Mouse (Mus musculus) limb, embryonic 14.5 days (tissue): Measurements from ENCODE around the gene Ube4b. TPM values are rescaled to one million over a fixed set of nuclear protein-coding genes. Genes with fewer than 3 reads are reported as not detected.
A peak's percentile ranks its signal among the peaks of the same experiment; 100 is the strongest.

Experiments used
- ATAC-seq: fragments of 200-750 bp; cut with Nextera tagmentation; 2 replicates; pipeline ENCODE4 v1.8.0; 2017; ENCODE audit warnings: low read depth, moderate number of reproducible peaks, moderate TSS enrichment; ENCODE audit not compliant: low FRiP score
- DNase-seq: peaks from one replicate; pipeline ENCODE4 v3.0.0-alpha.2; 2015; ENCODE audit warnings: low spot score
- H3K27ac ChIP-seq: fragments of 300-500 bp; sonication (generic); replicated peaks from 2 replicates; pipeline ENCODE4 v1.5.1; 2014; ENCODE audit warnings: low read depth, mild to moderate bottlenecking, low read length, moderate library complexity, mixed read lengths
- H3K27me3 ChIP-seq: fragments of 300-500 bp; sonication (generic); 2 replicates; pipeline ENCODE4 v1.6.1; 2014; ENCODE audit warnings: low read length, mixed read lengths; ENCODE audit not compliant: control insufficient read depth, insufficient read depth
- H3K36me3 ChIP-seq: fragments of 300-500 bp; sonication (generic); 2 replicates; pipeline ENCODE4 v1.6.1; 2014; ENCODE audit warnings: mild to moderate bottlenecking, low read length, moderate library complexity, mixed read lengths; ENCODE audit not compliant: control insufficient read depth, insufficient read depth
- H3K4me1 ChIP-seq: fragments of 300-500 bp; sonication (generic); 2 replicates; pipeline ENCODE4 v1.6.1; 2014; ENCODE audit warnings: antibody characterized with exemption, low read length, mixed read lengths; ENCODE audit not compliant: control insufficient read depth, insufficient read depth
- H3K4me2 ChIP-seq: fragments of 300-500 bp; sonication (generic); replicated peaks from 2 replicates; pipeline ENCODE4 v1.6.1; 2014; ENCODE audit warnings: low read depth, mild to moderate bottlenecking, low read length, moderate library complexity; ENCODE audit not compliant: severe bottlenecking
- H3K4me3 ChIP-seq: fragments of 300-500 bp; sonication (generic); replicated peaks from 2 replicates; pipeline ENCODE4 v1.5.1; 2014; ENCODE audit warnings: low read length
- H3K9ac ChIP-seq: fragments of 300-500 bp; sonication (generic); 2 replicates; pipeline ENCODE4 v1.6.1; 2014; ENCODE audit warnings: mild to moderate bottlenecking, low read depth, low read length, moderate library complexity; ENCODE audit not compliant: severe bottlenecking
- H3K9me3 ChIP-seq: fragments of 300-500 bp; sonication (generic); 2 replicates; pipeline ENCODE4 v1.6.1; 2016; ENCODE audit warnings: low read length; ENCODE audit not compliant: control insufficient read depth
- POLR2A ChIP-seq: fragments of 200-500 bp; IDR thresholded peaks from 2 replicates; pipeline ENCODE4 v1.8.0; 2012; ENCODE audit warnings: inconsistent platforms, mild to moderate bottlenecking, moderate library complexity, borderline replicate concordance; ENCODE audit not compliant: insufficient read depth, insufficient read length; ENCODE audit errors: extremely low read depth
- WGBS: fragments of 180-500 bp; shearing (Covaris S2); extraction: QIAGEN DNeasy Blood & Tissue Kit; methylation state at CpG from one replicate; pipeline ENCODE4 v1.1.7; 2014; 5-methylcytosine and 5-hydroxymethylcytosine counted together
- polyA plus RNA-seq, 2 experiments: library from polyadenylated mRNA; depleted of rRNA in 1 of 2; stranded (reverse) in 1 of 2; unstranded in 1 of 2; fragments of >200 nt; fragmentation: Nextera tagmentation in 1 of 2; extraction: Ambion mirVana in 1 of 2; gene quantifications; 2 replicates each; pipeline versions ENCODE4 v1.2.1 to v1.2.3; 2012 to 2014

Ube4b gene
- polyA plus RNA-seq, 2 experiments: 39.8 to 82.1 TPM

GRCm38 (mm10) chr4:149365702-149366370, 60.7 kb downstream of the Ube4b start:
- ATAC-seq: no peak
- H3K4me3 ChIP-seq: no peak overlapping the region
- H3K27me3 ChIP-seq: no peaks in the 10 kb centered on the region
- H3K27ac ChIP-seq: 0 out of 2 replicates have a peak overlapping the region, but pooled peaks have one; percentile 26
- H3K9me3 ChIP-seq: no peaks in the 10 kb centered on the region
- H3K4me2 ChIP-seq: no peak overlapping the region
- no peaks in the 10 kb centered on the region for H3K4me1 ChIP-seq
- peaks cover 90% of the 10 kb centered on the region for H3K36me3 ChIP-seq
- WGBS: 72% methylated on average over 12 of the region's 12 CpGs
- TF ChIP-seq POLR2A: no peak
- no peak overlapping the region for H3K9ac ChIP-seq
- no peak for DNase-seq

- no peak overlapping the region for H3K27ac ChIP-seq
- H3K4me2 ChIP-seq: no peak overlapping the region
- H3K4me3 ChIP-seq: no peak overlapping the region
- DNase-seq (no peak), ATAC-seq (no peak)
- H3K4me1 ChIP-seq: no peaks in the 10 kb centered on the region
- H3K9me3 ChIP-seq: no peaks in the 10 kb centered on the region
- no peak overlapping the region for H3K9ac ChIP-seq
- no peak for TF ChIP-seq POLR2A
- no peaks in the 10 kb centered on the region for H3K27me3 ChIP-seq
- WGBS: 86% methylated on average over 5 of the region's 5 CpGs
- peaks cover 92% of the 10 kb centered on the region for H3K36me3 ChIP-seq
These were observed 61.7 kb downstream of the Ube4b start for GRCm38 (mm10) chr4:149364896-149365295.

DNA sequence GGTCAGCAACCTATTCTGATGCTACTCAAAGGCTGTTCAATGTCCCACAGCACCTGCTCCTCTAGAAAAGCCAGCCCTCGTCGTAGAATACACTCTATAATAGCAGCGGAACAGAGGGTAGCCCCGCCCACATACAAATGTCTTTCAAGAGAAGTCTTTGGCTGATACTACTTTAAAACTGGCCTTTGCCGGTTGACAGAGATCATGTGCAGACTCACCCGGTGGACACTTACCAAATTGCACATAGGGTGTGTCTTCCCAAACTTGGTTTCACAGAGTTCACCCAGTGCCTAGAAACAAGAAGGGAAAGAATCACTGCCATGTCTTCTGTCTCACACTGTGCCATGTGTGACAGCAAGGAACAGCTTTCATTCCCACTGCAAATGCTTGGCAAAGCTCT, 65.5 kb downstream of the Ube4b start:
- no peaks in the 10 kb centered on the region for H3K27me3 ChIP-seq
- H3K36me3 ChIP-seq: peaks cover 94% of the 10 kb centered on the region
- DNase-seq: no peak
- H3K9ac ChIP-seq: no peak overlapping the region
- no peak for TF ChIP-seq POLR2A
- no peak for ATAC-seq
- no peak overlapping the region for H3K4me3 ChIP-seq
- WGBS: 78% methylated on average over 6 of the region's 6 CpGs
- no peaks in the 10 kb centered on the region for H3K4me1 ChIP-seq
- H3K4me2 ChIP-seq: no peak overlapping the region
- H3K27ac ChIP-seq: no peak overlapping the region
- H3K9me3 ChIP-seq: no peaks in the 10 kb centered on the region

- TF ChIP-seq POLR2A: no peak
- Histone ChIP-seq H3K27me3 (no peaks in the 10 kb centered on the region), H3K27ac (no peak overlapping the region), H3K4me2 (no peak overlapping the region), H3K36me3 (peaks cover 94% of the 10 kb centered on the region), H3K9ac (no peak overlapping the region), H3K4me3 (no peak overlapping the region), H3K9me3 (no peaks in the 10 kb centered on the region), H3K4me1 (no peaks in the 10 kb centered on the region)
- WGBS: 90% methylated on average over 5 of the region's 5 CpGs
- DNase-seq (no peak), ATAC-seq (no peak)
These were observed 65.9 kb downstream of the Ube4b start for GRCm38 (mm10) chr4:149360647-149361046.

DNA sequence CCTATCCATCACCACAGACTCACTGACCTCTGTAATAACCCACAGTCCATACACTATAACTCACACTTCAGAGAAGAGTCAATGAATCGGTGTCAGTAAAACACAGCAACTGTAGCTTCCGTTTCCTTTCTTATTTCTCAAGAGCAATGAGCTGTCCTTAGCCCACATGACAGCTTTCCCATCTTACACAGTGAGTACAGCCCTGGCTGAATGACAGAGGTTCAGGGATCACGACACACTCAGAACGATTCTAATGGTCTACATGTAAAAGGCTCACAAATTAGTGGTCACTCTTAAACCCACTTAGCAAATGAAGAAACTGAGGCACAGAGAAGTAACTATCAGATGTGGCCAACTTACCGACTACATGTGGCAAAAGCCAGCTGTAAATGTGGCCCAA, 68.6 kb downstream of the Ube4b start:
- H3K4me3 ChIP-seq: no peak overlapping the region
- no peak overlapping the region for H3K9ac ChIP-seq
- WGBS: 93% methylated on average over 5 of the region's 5 CpGs
- ATAC-seq: no peak
- H3K36me3 ChIP-seq: peaks cover 94% of the 10 kb centered on the region
- no peak overlapping the region for H3K4me2 ChIP-seq
- H3K9me3 ChIP-seq: no peaks in the 10 kb centered on the region
- no peaks in the 10 kb centered on the region for H3K4me1 ChIP-seq
- DNase-seq: no peak
- H3K27ac ChIP-seq: no peak overlapping the region
- no peak for TF ChIP-seq POLR2A
- no peaks in the 10 kb centered on the region for H3K27me3 ChIP-seq
